Mouse (Mus musculus): ENCODE measurements at regions not wholly inside any gene's neighbourhood (a gene's known extent, or its start where the extent isn't known, plus 50 kb on each side); places are given as distances from the start of the nearest gene placed in this dataset.

DNA sequence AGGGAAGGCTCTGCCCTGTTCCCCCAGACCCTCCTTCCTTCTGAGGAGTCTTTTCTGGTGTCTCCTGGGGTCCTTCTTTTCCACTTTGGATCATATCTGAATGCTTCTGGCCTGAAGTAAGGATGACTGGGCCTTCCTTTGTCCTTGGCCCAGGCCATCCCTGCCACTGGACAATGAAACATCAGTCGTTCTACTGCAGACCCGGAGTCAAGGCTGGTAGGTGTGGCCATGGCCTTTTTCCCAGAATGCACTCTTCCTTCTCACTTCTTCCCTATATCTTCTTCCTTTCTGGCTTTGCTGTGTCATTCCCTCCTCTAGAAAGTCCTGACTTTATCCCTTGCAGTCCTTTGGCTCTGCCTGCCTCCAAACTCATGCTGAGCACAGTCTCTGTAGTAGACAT lies 151.2 kb upstream of the Frmd6 start:
- no peak overlapping the region for H3K4me3 ChIP-seq (ENCODE audit: low read depth, low read length)
- 69% methylated on average over 2 of the region's 2 CpGs for WGBS

DNA sequence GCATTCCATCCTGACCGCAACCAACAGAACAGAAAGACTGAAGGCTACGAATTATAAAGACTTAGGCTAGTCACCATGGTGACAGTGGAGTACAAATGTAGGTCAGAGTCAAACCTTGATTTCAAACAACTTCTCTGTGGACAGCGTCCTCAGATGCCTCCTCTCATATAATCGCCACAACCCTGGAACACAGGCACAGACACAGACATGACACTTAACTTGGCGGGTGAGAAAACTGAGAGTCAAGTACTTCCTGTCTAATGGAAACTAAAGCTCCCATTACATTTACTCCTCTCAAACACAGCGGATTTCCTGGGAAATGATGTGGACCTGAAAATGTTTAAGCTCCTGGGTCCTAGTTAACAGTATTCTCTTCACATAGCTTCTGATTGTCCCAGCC lies 149.5 kb upstream of the Frmd6 start:
- no peaks in the 10 kb centered on the region for H3K36me3 ChIP-seq (ENCODE audit: control insufficient read depth, insufficient read depth, low read length)
- no peak for DNase-seq (ENCODE audit: low spot score)
- no peak overlapping the region for H3K4me2 ChIP-seq
- H3K9me3 ChIP-seq (ENCODE audit: control insufficient read depth, low read length): no peaks in the 10 kb centered on the region
- H3K27ac ChIP-seq (ENCODE audit: low read depth, low read length): no peak overlapping the region
- no peak for ATAC-seq (replicated peaks; ENCODE audit: low FRiP score)
- WGBS: 85% methylated on average over 6 of the region's 6 CpGs
- no peaks in the 10 kb centered on the region for H3K4me1 ChIP-seq (replicated peaks; ENCODE audit: control insufficient read depth, insufficient read depth, low read length)
- H3K4me3 ChIP-seq (ENCODE audit: low read depth, low read length): no peak overlapping the region
- no peak overlapping the region for H3K9ac ChIP-seq (ENCODE audit: low read depth, low read length)
- no peaks in the 10 kb centered on the region for H3K27me3 ChIP-seq (replicated peaks; ENCODE audit: control insufficient read depth, insufficient read depth, low read length)

More for the DNA sequence above, 151.2 kb upstream of the Frmd6 start:
- Histone ChIP-seq H3K4me2 (no peak overlapping the region), H3K9me3 (ENCODE audit: control insufficient read depth, low read length) (no peaks in the 10 kb centered on the region), H3K36me3 (ENCODE audit: control insufficient read depth, insufficient read depth, low read length) (no peaks in the 10 kb centered on the region), H3K9ac (ENCODE audit: low read depth, low read length) (no peak overlapping the region), H3K27me3 (replicated peaks; ENCODE audit: control insufficient read depth, insufficient read depth, low read length) (no peaks in the 10 kb centered on the region), H3K4me1 (replicated peaks; ENCODE audit: control insufficient read depth, insufficient read depth, low read length) (no peaks in the 10 kb centered on the region), H3K27ac (ENCODE audit: low read depth, low read length) (no peak overlapping the region)
- DNase-seq (ENCODE audit: low spot score) (no peak), ATAC-seq (replicated peaks; ENCODE audit: low FRiP score) (no peak)

DNA sequence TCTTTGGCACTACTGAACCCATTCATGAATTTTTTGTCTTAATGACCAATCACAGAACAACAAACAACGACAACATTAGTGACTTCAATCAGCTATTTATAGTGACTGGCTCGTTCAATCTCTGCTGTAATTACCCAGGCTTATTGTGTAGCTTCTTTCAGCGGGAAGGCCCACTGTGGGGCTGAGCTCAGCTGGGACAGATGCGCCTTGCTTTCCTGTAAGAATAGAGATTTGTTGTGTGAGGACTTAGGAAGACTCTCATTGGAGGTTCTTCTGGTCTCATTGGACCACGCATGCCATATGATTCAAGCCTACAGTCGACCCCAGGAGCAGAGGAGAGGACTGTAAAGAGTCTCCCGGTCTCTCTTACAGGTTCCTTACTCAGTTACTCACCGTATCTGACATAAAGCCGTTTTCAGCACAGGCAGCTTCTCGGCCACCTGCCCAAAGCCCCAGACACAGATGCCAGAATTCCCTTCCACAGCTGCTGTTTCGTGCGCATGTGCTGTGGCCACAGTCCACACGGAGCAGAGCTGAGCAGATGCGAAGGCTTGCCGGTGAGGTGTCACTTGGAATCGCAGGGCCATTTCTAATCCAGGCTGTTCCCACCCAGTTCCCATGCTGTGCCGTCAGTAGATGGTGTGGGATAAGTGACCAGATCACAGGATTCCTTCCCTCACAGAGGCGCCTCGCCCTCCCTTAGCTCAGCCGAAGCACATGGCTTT lies 145.5 kb upstream of the Frmd6 start:
- DNase-seq (ENCODE audit: low spot score): no peak
- no peaks in the 10 kb centered on the region for H3K4me1 ChIP-seq (replicated peaks; ENCODE audit: control insufficient read depth, insufficient read depth, low read length)
- H3K36me3 ChIP-seq (ENCODE audit: control insufficient read depth, insufficient read depth, low read length): no peaks in the 10 kb centered on the region
- WGBS: 77% methylated on average over 20 of the region's 20 CpGs
- no peak for ATAC-seq (replicated peaks; ENCODE audit: low FRiP score)
- H3K4me3 ChIP-seq (ENCODE audit: low read depth, low read length): no peak overlapping the region
- no peak overlapping the region for H3K9ac ChIP-seq (ENCODE audit: low read depth, low read length)
- no peaks in the 10 kb centered on the region for H3K27me3 ChIP-seq (replicated peaks; ENCODE audit: control insufficient read depth, insufficient read depth, low read length)
- no peaks in the 10 kb centered on the region for H3K9me3 ChIP-seq (ENCODE audit: control insufficient read depth, low read length)
- no peak overlapping the region for H3K27ac ChIP-seq (ENCODE audit: low read depth, low read length)
- no peak overlapping the region for H3K4me2 ChIP-seq

GRCm38 (mm10) chr12:70681407-70681990 lies 143.8 kb upstream of the Frmd6 start:
- Histone ChIP-seq H3K36me3 (ENCODE audit: control insufficient read depth, insufficient read depth, low read length) (no peaks in the 10 kb centered on the region), H3K27me3 (replicated peaks; ENCODE audit: control insufficient read depth, insufficient read depth, low read length) (no peaks in the 10 kb centered on the region), H3K9me3 (ENCODE audit: control insufficient read depth, low read length) (no peaks in the 10 kb centered on the region), H3K27ac (ENCODE audit: low read depth, low read length) (no peak overlapping the region), H3K9ac (ENCODE audit: low read depth, low read length) (no peak overlapping the region), H3K4me2 (no peak overlapping the region), H3K4me3 (ENCODE audit: low read depth, low read length) (no peak overlapping the region), H3K4me1 (replicated peaks; ENCODE audit: control insufficient read depth, insufficient read depth, low read length) (no peaks in the 10 kb centered on the region)
- ATAC-seq (replicated peaks; ENCODE audit: low FRiP score): no peak
- WGBS: 87% methylated on average over 8 of the region's 8 CpGs
- no peak for DNase-seq (ENCODE audit: low spot score)

- no peaks in the 10 kb centered on the region for H3K4me1 ChIP-seq (replicated peaks; ENCODE audit: control insufficient read depth, insufficient read depth, low read length)
- no peaks in the 10 kb centered on the region for H3K27me3 ChIP-seq (replicated peaks; ENCODE audit: control insufficient read depth, insufficient read depth, low read length)
- WGBS: 66% methylated on average over 9 of the region's 9 CpGs
- DNase-seq (ENCODE audit: low spot score) (no peak), ATAC-seq (replicated peaks; ENCODE audit: low FRiP score) (no peak)
- H3K9ac ChIP-seq (ENCODE audit: low read depth, low read length): no peak overlapping the region
- H3K4me2 ChIP-seq: no peak overlapping the region
- H3K4me3 ChIP-seq (ENCODE audit: low read depth, low read length): no peak overlapping the region
- H3K36me3 ChIP-seq (ENCODE audit: control insufficient read depth, insufficient read depth, low read length): no peaks in the 10 kb centered on the region
- no peak overlapping the region for H3K27ac ChIP-seq (ENCODE audit: low read depth, low read length)
- H3K9me3 ChIP-seq (ENCODE audit: control insufficient read depth, low read length): no peaks in the 10 kb centered on the region
Observed at GRCm38 (mm10) chr12:70684354-70684753, 141.0 kb upstream of the Frmd6 start.

GRCm38 (mm10) chr12:70685432-70685831 lies 139.9 kb upstream of the Frmd6 start:
- Histone ChIP-seq H3K27ac (ENCODE audit: low read depth, low read length) (no peak overlapping the region), H3K9ac (ENCODE audit: low read depth, low read length) (no peak overlapping the region), H3K27me3 (replicated peaks; ENCODE audit: control insufficient read depth, insufficient read depth, low read length) (no peaks in the 10 kb centered on the region), H3K36me3 (ENCODE audit: control insufficient read depth, insufficient read depth, low read length) (no peaks in the 10 kb centered on the region), H3K4me1 (replicated peaks; ENCODE audit: control insufficient read depth, insufficient read depth, low read length) (no peaks in the 10 kb centered on the region), H3K4me3 (ENCODE audit: low read depth, low read length) (no peak overlapping the region), H3K4me2 (no peak overlapping the region), H3K9me3 (ENCODE audit: control insufficient read depth, low read length) (no peaks in the 10 kb centered on the region)
- WGBS: 77% methylated on average over 10 of the region's 10 CpGs
- DNase-seq (ENCODE audit: low spot score): no peak
- no peak for ATAC-seq (replicated peaks; ENCODE audit: low FRiP score)

GRCm38 (mm10) chr12:70686337-70686736 lies 139.0 kb upstream of the Frmd6 start:
- no peaks in the 10 kb centered on the region for H3K27me3 ChIP-seq (replicated peaks; ENCODE audit: control insufficient read depth, insufficient read depth, low read length)
- DNase-seq (ENCODE audit: low spot score) (no peak), ATAC-seq (replicated peaks; ENCODE audit: low FRiP score) (no peak)
- no peak overlapping the region for H3K4me2 ChIP-seq
- H3K27ac ChIP-seq (ENCODE audit: low read depth, low read length): no peak overlapping the region
- H3K36me3 ChIP-seq (ENCODE audit: control insufficient read depth, insufficient read depth, low read length): no peaks in the 10 kb centered on the region
- H3K9ac ChIP-seq (ENCODE audit: low read depth, low read length): no peak overlapping the region
- H3K9me3 ChIP-seq (ENCODE audit: control insufficient read depth, low read length): no peaks in the 10 kb centered on the region
- no peaks in the 10 kb centered on the region for H3K4me1 ChIP-seq (replicated peaks; ENCODE audit: control insufficient read depth, insufficient read depth, low read length)
- H3K4me3 ChIP-seq (ENCODE audit: low read depth, low read length): no peak overlapping the region
- WGBS: 92% methylated on average over 10 of the region's 10 CpGs

DNA sequence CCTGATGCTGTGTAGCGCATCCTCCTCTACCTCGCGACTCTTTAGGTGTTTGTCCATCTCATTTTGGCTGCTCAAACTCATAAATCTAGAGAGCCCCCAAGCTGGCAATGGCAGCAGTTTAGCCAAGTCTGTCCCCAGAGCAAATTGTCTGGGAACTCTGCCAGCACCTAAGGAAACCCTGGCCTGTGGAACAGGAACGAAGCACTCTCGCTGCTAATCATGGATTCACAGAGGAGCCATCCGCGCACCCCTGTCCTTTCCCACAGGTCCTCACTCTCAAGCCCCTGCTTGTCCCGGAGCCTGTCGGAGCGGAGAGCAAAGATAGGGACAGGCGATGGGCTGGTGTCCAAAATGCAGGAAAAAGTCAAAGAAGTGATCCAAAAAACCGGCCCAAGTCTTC lies 138.3 kb upstream of the Frmd6 start:
- ATAC-seq (replicated peaks; ENCODE audit: low FRiP score) (no peak), DNase-seq (ENCODE audit: low spot score) (no peak)
- Histone ChIP-seq H3K9ac (ENCODE audit: low read depth, low read length) (no peak overlapping the region), H3K9me3 (ENCODE audit: control insufficient read depth, low read length) (no peaks in the 10 kb centered on the region), H3K36me3 (ENCODE audit: control insufficient read depth, insufficient read depth, low read length) (no peaks in the 10 kb centered on the region), H3K4me1 (replicated peaks; ENCODE audit: control insufficient read depth, insufficient read depth, low read length) (no peaks in the 10 kb centered on the region), H3K27me3 (replicated peaks; ENCODE audit: control insufficient read depth, insufficient read depth, low read length) (no peaks in the 10 kb centered on the region), H3K4me2 (no peak overlapping the region), H3K27ac (ENCODE audit: low read depth, low read length) (no peak overlapping the region), H3K4me3 (ENCODE audit: low read depth, low read length) (no peak overlapping the region)
- 82% methylated on average over 12 of the region's 12 CpGs for WGBS

DNA sequence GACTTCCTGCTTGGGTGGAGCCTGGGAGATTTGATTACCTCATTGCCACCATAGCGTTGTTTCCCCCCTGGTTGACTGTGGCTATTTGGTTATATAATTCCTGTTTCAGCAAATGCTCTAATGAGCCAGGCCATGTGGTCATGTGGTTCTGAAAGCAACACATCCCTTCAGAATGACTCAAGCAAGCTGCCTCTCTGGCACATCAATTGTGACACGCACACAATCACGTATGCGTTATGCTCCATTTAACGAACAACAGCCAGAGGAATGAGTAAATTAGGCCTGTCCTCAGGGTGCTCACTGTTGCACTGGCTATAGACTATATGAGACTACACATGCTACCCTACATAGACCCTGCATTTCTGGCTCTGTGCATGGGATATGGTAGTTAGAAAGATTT lies 130.2 kb upstream of the Frmd6 start:
- no peak overlapping the region for H3K4me2 ChIP-seq
- H3K4me1 ChIP-seq (replicated peaks; ENCODE audit: control insufficient read depth, insufficient read depth, low read length): no peaks in the 10 kb centered on the region
- no peak for ATAC-seq (replicated peaks; ENCODE audit: low FRiP score)
- H3K27ac ChIP-seq (ENCODE audit: low read depth, low read length): no peak overlapping the region
- no peaks in the 10 kb centered on the region for H3K27me3 ChIP-seq (replicated peaks; ENCODE audit: control insufficient read depth, insufficient read depth, low read length)
- no peaks in the 10 kb centered on the region for H3K9me3 ChIP-seq (ENCODE audit: control insufficient read depth, low read length)
- H3K36me3 ChIP-seq (ENCODE audit: control insufficient read depth, insufficient read depth, low read length): no peaks in the 10 kb centered on the region
- 84% methylated on average over 5 of the region's 5 CpGs for WGBS
- DNase-seq (ENCODE audit: low spot score): no peak
- H3K4me3 ChIP-seq (ENCODE audit: low read depth, low read length): no peak overlapping the region
- no peak overlapping the region for H3K9ac ChIP-seq (ENCODE audit: low read depth, low read length)
